Mouse (Mus musculus): ENCODE measurements around the gene Rbfox1.

DNA sequence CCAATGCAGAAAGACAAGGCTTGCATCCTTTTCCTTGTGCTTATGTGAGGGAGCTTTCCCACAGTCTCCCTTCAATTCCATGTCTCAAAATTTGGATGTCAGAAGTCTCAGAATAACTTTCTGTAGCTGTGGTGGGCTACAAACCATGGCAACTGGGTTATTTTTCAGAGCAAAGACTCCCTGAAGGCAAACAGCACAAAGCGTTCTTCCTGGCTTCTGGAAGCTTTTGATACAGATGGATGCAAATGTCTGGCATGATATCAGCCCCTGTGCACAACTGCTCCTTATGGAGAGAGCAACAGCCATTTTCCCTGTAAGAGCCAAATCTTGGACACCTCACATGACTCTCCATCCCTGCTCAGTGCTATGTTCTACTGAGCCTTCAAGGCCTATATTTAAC, 1475.6 kb downstream of the Rbfox1 start:
- TF ChIP-seq CTCF (IDR thresholded peaks at IDR 0.05; ENCODE audit: borderline replicate concordance, control insufficient read depth, extremely low read depth, insufficient read depth, low read length, poor library complexity) (no peak), POLR2A (IDR thresholded peaks at IDR 0.05; ENCODE audit: control insufficient read depth, extremely low read depth, insufficient read depth, low read length, poor library complexity) (no peak)

Data from thymus, adult 2 months (tissue).